Mouse (Mus musculus): Measurements from ENCODE around the gene Smim11. TPM values are rescaled to one million over a fixed set of nuclear protein-coding genes. Genes with fewer than 3 reads are reported as not detected.

Smim11 gene
- polyA plus RNA-seq, 1 experiment from 2014 or later, result 134 TPM

DNA sequence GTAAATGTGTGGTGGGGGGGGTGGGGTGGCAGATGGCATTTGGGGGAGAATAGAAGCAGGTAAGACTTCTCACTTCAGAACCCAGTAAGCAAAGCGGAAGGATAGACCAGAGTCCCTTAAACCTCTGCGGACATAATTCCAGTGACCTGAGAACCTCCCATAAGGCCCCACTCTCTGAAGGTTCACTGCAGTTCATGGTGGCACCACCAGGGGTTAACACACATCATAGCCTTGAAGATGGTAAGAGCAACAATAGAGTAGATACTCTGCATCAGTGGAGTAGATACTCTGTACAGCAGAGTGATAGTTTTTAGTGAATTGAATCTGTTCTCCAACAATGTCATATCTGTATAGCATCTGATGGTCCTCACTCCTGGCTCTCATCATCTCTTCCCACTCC lies 4.4 kb downstream of the Smim11 start:
- WGBS, result 96% methylated on average over 2 of the region's 2 CpGs
- Histone ChIP-seq H3K27me3 (ENCODE audit: control insufficient read depth, insufficient read depth, low read length) (no peaks in the 10 kb centered on the region), H3K27ac (replicated peaks; ENCODE audit: low read depth, low read length) (no peak overlapping the region), H3K4me3 (ENCODE audit: low read depth, low read length) (no peak overlapping the region), H3K9ac (replicated peaks; ENCODE audit: low read length) (no peak overlapping the region), H3K36me3 (replicated peaks; ENCODE audit: control insufficient read depth, insufficient read depth, low read depth, low read length) (no peaks in the 10 kb centered on the region), H3K4me1 (ENCODE audit: control insufficient read depth, insufficient read depth, low read length) (no peaks in the 10 kb centered on the region), H3K9me3 (replicated peaks; ENCODE audit: control insufficient read depth, low read length) (no peaks in the 10 kb centered on the region), H3K4me2 (ENCODE audit: low read depth, low read length) (no peak overlapping the region)
- ATAC-seq (replicated peaks; ENCODE audit: insufficient number of reproducible peaks, low FRiP score, low TSS enrichment, low read depth) (no peak), DNase-seq (ENCODE audit: low spot score) (no peak)

DNA sequence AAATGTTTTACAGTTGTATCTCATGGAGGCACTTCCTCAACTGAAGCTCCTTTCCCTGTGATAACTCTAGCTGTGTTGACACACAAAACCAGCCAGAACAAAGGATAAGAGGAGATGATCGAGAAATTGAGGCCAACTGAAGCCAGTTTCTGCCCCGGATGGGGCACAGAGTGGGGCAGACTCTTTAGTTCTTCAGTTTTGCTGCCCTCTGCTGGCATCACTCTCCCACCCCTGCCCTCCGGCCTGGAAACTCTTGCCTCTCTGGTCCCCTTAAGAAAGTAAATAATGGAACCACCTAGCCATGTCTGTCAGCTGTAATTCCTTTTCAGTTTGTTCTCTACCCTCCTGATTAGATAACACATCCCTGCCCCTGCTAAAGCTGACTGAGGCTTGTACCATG lies 6.9 kb downstream of the Smim11 start:
- Histone ChIP-seq H3K36me3 (replicated peaks; ENCODE audit: control insufficient read depth, insufficient read depth, low read depth, low read length) (no peaks in the 10 kb centered on the region), H3K4me3 (ENCODE audit: low read depth, low read length) (no peak overlapping the region)

DNA sequence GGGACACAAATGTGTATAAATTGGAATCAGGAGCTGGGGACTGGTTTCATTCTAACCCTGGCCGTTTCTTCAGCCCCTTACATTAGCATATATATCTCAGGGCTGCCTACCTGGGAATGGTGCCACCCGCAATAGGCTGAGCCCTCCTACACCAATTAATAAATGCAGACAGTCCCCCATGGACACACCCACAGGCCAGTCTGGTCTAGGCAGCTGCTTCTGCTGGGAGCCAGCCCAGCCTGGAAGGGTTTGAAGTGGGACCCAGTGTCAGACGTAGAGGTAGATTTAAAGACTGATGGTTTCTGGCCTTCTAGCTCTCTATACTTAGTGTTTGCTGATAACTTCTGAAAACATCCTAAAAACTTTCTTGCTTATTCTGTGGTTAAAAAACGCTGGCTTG lies 8.0 kb downstream of the Smim11 start:
- H3K27me3 ChIP-seq (ENCODE audit: control insufficient read depth, insufficient read depth, low read length), result no peaks in the 10 kb centered on the region
- no peaks in the 10 kb centered on the region for H3K36me3 ChIP-seq (replicated peaks; ENCODE audit: control insufficient read depth, insufficient read depth, low read depth, low read length)
- H3K27ac ChIP-seq (replicated peaks; ENCODE audit: low read depth, low read length), result no peak overlapping the region
- no peak for DNase-seq (ENCODE audit: low spot score)
- no peaks in the 10 kb centered on the region for H3K9me3 ChIP-seq (replicated peaks; ENCODE audit: control insufficient read depth, low read length)
- H3K4me1 ChIP-seq (ENCODE audit: control insufficient read depth, insufficient read depth, low read length), result no peaks in the 10 kb centered on the region
- H3K4me2 ChIP-seq (ENCODE audit: low read depth, low read length), result no peak overlapping the region
- no peak for ATAC-seq (replicated peaks; ENCODE audit: insufficient number of reproducible peaks, low FRiP score, low TSS enrichment, low read depth)
- H3K9ac ChIP-seq (replicated peaks; ENCODE audit: low read length), result no peak overlapping the region
- H3K4me3 ChIP-seq (ENCODE audit: low read depth, low read length), result no peak overlapping the region
- WGBS, result 53% methylated on average over 4 of the region's 4 CpGs

More for the DNA sequence above, 6.9 kb downstream of the Smim11 start:
- Histone ChIP-seq H3K9ac (replicated peaks; ENCODE audit: low read length) (no peak overlapping the region), H3K27me3 (ENCODE audit: control insufficient read depth, insufficient read depth, low read length) (no peaks in the 10 kb centered on the region), H3K4me1 (ENCODE audit: control insufficient read depth, insufficient read depth, low read length) (no peaks in the 10 kb centered on the region), H3K27ac (replicated peaks; ENCODE audit: low read depth, low read length) (no peak overlapping the region), H3K9me3 (replicated peaks; ENCODE audit: control insufficient read depth, low read length) (no peaks in the 10 kb centered on the region), H3K4me2 (ENCODE audit: low read depth, low read length) (no peak overlapping the region)
- WGBS, result 89% methylated on average over 3 of the region's 3 CpGs
- no peak for DNase-seq (ENCODE audit: low spot score)
- ATAC-seq (replicated peaks; ENCODE audit: insufficient number of reproducible peaks, low FRiP score, low TSS enrichment, low read depth), result no peak

DNA sequence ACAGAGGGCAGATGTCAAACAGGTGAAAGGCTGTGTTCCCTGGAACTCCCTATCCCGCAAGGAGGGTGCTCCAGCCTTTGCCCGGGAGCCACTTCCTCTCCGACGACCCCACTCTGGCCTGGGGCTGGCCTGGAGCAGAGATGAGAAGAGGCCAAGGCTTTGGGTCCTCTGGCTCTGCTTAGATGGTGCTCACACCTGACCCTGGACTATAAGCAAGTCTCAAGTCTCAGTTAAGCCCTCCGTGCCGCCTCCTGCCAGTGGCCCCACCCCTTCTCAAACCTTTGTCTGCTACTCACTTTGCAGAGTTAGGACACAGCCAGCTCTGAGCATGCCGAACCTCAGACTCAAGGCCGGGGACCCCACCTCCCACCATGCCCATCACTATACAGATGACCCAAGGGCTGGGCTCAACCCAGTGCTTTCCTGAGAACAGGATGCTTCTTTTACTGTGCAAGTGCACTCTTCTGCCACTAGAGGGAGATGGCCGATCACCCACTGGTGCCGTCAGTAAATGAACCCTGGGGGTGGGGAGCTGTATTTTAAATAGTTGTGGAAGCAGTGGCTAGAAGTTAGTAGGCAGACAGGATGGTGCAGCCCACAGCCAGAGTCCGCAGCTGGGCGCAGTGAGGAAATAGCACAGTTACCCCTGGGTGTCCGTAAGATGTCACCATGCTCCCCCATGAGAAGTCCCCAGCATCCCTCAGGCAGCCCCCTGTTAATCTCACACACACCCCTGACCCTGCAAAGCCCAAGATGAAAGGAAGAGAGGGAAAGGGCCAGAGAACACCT lies 13.1 kb downstream of the Smim11 start:
- WGBS, result 43% methylated on average over 13 of the region's 13 CpGs
- no peak overlapping the region for H3K4me2 ChIP-seq (ENCODE audit: low read depth, low read length)
- no peak overlapping the region for H3K27ac ChIP-seq (replicated peaks; ENCODE audit: low read depth, low read length)
- ATAC-seq (replicated peaks; ENCODE audit: insufficient number of reproducible peaks, low FRiP score, low TSS enrichment, low read depth) (peak; percentile 82), DNase-seq (ENCODE audit: low spot score) (peak; percentile 83)
- H3K9ac ChIP-seq (replicated peaks; ENCODE audit: low read length), result no peak overlapping the region
- H3K4me3 ChIP-seq (ENCODE audit: low read depth, low read length), result no peak overlapping the region
- H3K4me1 ChIP-seq (ENCODE audit: control insufficient read depth, insufficient read depth, low read length), result no peaks in the 10 kb centered on the region; the same call in 1 of the 2 replicates
- no peaks in the 10 kb centered on the region for H3K36me3 ChIP-seq (replicated peaks; ENCODE audit: control insufficient read depth, insufficient read depth, low read depth, low read length)
- no peaks in the 10 kb centered on the region for H3K27me3 ChIP-seq (ENCODE audit: control insufficient read depth, insufficient read depth, low read length)
- H3K9me3 ChIP-seq (replicated peaks; ENCODE audit: control insufficient read depth, low read length), result no peaks in the 10 kb centered on the region

DNA sequence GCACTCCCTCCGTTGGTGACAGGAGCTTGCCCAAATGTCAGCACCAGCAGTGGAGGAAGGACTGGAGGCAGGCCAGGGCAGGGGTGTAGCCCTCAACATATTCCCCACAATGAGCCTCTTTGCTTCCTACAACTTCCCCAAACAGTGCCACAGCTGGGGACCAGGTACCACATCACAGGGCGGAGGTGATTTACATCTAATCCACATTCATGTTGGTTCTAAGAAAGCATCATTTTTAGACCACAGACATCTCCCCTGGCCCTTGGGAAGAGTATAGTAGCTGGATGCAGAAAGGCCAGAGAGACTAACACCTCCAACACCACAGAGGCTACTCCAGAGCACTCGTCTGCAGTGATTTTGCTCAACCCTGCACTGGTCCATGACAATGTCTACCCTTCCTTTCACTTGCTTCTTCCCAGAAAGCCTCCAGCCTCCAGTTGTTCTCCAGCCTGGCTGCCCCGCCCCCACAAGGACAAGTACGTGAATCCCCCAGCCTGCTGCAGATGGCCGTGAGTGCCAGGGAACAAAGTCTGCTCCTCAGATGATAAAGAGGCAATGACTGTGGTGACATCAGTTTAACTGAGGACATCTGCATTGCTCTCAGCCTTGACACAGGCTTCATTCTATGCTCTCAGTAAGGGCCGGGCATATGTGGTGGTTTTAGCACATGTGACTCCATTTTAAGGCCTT lies 15.1 kb downstream of the Smim11 start:
- WGBS, result 81% methylated on average over 7 of the region's 7 CpGs
- no peaks in the 10 kb centered on the region for H3K36me3 ChIP-seq (replicated peaks; ENCODE audit: control insufficient read depth, insufficient read depth, low read depth, low read length)
- no peaks in the 10 kb centered on the region for H3K9me3 ChIP-seq (replicated peaks; ENCODE audit: control insufficient read depth, low read length)
- H3K27me3 ChIP-seq (ENCODE audit: control insufficient read depth, insufficient read depth, low read length), result no peaks in the 10 kb centered on the region
- no peak overlapping the region for H3K4me3 ChIP-seq (ENCODE audit: low read depth, low read length)
- H3K27ac ChIP-seq (replicated peaks; ENCODE audit: low read depth, low read length), result no peak overlapping the region
- H3K4me2 ChIP-seq (ENCODE audit: low read depth, low read length), result no peak overlapping the region
- DNase-seq (ENCODE audit: low spot score) (no peak), ATAC-seq (replicated peaks; ENCODE audit: insufficient number of reproducible peaks, low FRiP score, low TSS enrichment, low read depth) (no peak)
- no peaks in the 10 kb centered on the region; the same call in 1 of the 2 replicates for H3K4me1 ChIP-seq (ENCODE audit: control insufficient read depth, insufficient read depth, low read length)
- H3K9ac ChIP-seq (replicated peaks; ENCODE audit: low read length), result no peak overlapping the region

DNA sequence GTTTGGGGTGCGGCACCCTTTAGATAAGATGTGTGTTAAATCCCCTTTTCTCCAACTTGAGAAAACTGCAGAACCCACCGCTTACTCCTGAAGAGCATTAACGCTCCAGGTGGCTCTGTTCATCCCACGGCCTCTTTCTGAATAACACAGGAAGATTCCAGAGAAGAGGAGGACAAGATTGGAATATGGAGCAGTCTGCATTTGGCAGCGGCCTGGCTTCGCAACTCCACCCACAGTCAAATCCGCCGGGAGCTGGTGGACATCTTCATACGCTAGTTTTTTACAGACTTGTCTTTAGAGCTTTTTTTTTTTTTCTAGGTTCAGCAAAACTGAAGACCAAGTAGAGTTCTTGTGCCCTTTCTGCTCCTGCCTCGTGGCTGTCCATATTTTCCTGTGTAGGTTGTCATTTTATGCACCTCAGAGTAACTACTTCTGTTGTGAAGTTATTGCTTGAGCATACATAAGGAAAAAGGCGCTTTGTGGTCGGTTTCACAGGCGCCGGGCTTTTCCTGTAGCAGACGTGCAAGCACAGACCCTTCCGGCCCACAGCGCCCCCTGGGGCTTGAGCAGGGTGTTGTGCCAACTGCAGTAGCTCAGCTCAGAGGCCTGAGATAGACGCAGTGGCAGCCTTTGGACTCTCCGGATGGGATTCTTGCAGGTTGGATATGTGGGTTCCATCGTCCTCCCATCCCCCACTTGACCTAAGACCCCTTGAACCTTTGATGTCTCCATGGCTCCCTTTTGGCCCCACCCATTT lies 18.4 kb downstream of the Smim11 start:
- Histone ChIP-seq H3K27ac (replicated peaks; ENCODE audit: low read depth, low read length) (no peak overlapping the region), H3K9me3 (replicated peaks; ENCODE audit: control insufficient read depth, low read length) (no peaks in the 10 kb centered on the region), H3K9ac (replicated peaks; ENCODE audit: low read length) (no peak overlapping the region), H3K4me2 (ENCODE audit: low read depth, low read length) (no peak overlapping the region), H3K27me3 (ENCODE audit: control insufficient read depth, insufficient read depth, low read length) (no peaks in the 10 kb centered on the region), H3K36me3 (replicated peaks; ENCODE audit: control insufficient read depth, insufficient read depth, low read depth, low read length) (no peaks in the 10 kb centered on the region; the same call in 1 of the 2 replicates), H3K4me3 (ENCODE audit: low read depth, low read length) (no peak overlapping the region), H3K4me1 (ENCODE audit: control insufficient read depth, insufficient read depth, low read length) (no peaks in the 10 kb centered on the region; the same call in 1 of the 2 replicates)
- ATAC-seq (replicated peaks; ENCODE audit: insufficient number of reproducible peaks, low FRiP score, low TSS enrichment, low read depth), result no peak
- 57% methylated on average over 20 of the region's 20 CpGs for WGBS
- peak; percentile 45 for DNase-seq (ENCODE audit: low spot score)

DNA sequence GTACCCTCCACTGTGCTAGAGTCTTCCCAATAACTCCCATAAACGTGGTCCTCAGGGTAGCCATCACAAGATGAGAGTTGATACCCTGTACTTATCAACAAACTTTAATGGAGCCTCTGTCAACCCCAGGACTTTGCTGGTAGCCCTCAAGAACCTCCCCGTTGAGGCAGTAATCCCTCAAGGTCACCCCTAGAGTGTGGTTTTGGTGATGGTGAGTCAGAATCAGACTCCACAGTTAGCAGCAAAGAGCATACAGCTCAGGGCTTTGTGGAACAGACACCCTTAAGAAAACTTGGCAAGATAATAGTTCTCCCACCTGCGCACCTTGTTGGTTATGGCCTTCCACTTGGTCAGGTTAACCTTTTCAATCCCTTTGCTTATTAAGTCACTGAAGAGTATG lies 19.3 kb downstream of the Smim11 start:
- Histone ChIP-seq H3K9ac (replicated peaks; ENCODE audit: low read length) (no peak overlapping the region), H3K27ac (replicated peaks; ENCODE audit: low read depth, low read length) (no peak overlapping the region), H3K4me1 (ENCODE audit: control insufficient read depth, insufficient read depth, low read length) (no peaks in the 10 kb centered on the region), H3K36me3 (replicated peaks; ENCODE audit: control insufficient read depth, insufficient read depth, low read depth, low read length) (no peaks in the 10 kb centered on the region; the same call in 1 of the 2 replicates), H3K9me3 (replicated peaks; ENCODE audit: control insufficient read depth, low read length) (no peaks in the 10 kb centered on the region), H3K27me3 (ENCODE audit: control insufficient read depth, insufficient read depth, low read length) (no peaks in the 10 kb centered on the region), H3K4me2 (ENCODE audit: low read depth, low read length) (no peak overlapping the region), H3K4me3 (ENCODE audit: low read depth, low read length) (no peak overlapping the region)
- 85% methylated on average over 3 of the region's 3 CpGs for WGBS
- no peak for DNase-seq (ENCODE audit: low spot score)
- no peak for ATAC-seq (replicated peaks; ENCODE audit: insufficient number of reproducible peaks, low FRiP score, low TSS enrichment, low read depth)
